Mouse (Mus musculus) lung, adult 2 months (tissue): ENCODE data around the gene Macrod2.

ENCODE experiments used
- CTCF ChIP-seq: fragments of 200-500 bp; IDR thresholded peaks from 2 replicates; pipeline ENCODE4 v1.5.1; 2011; ENCODE audit warnings: mild to moderate bottlenecking, low read length, control low read depth; ENCODE audit not compliant: insufficient read depth
- POLR2A ChIP-seq: fragments of 200-500 bp; IDR thresholded peaks from 2 replicates; pipeline ENCODE4 v1.6.1; 2011; ENCODE audit warnings: low read depth, mild to moderate bottlenecking, control low read depth, low read length, borderline replicate concordance; ENCODE audit errors: extremely low read depth

DNA sequence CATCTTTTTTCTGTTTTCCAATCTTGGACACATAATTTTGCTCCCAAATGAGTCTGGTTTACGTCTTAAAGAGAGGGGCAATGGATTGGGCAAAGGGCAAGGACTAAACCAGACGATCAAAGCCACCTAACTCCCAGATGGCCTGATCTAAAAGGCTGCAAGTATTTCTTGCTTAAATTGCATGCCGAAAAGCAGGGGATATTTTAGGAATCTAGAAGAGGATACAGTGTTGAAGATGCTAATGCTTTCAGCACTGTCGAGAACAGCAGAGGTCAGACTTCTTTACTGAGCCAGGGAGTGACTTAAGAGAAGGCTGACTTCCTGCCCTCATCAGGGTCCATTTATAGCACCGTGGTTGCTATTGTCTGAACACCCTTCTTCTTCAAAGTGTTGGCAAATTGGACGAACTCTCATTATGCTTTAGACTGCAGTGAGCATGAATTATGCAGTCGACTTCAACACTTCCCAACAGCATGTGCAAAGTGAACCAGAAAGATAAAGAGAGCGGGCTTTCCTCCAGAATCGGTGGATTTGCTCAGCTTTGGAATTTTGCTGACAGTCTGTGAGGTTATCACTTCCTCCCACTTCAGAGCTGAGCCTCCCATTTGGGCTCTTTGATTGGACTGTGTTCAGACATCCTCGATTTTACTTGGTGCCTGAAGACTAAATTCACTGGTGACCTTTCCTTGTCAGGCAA is 1481.2 kb downstream of the Macrod2 start:
- TF ChIP-seq POLR2A: no peak
- no peak for TF ChIP-seq CTCF
